Mouse (Mus musculus) T-helper 1 cell (primary cell): Measurements from ENCODE around the gene Acrbp.
"Not testable (repeated sequence)": the region's sequence is repeated elsewhere in the genome, so short reads cannot be mapped to it uniquely, and the experiment has no call there.

ENCODE experiments used
- in situ Hi-C: fragments of 300-600 bp; cut with MboI, MseI; formaldehyde crosslinking; loops from one replicate; pipeline ENCODE4 v1.15.1; 2025; ENCODE audit warnings: high pct_unique_total_duplicates

Gene Acrbp

GRCm38 (mm10) chr6:125049678-125050077 is at the start of gene Acrbp:
Gene Acrbp (plus strand): TSS chr6:125049689.
- in situ Hi-C loops: loop anchor here (5.0 kb wide), 1 partner anchor 33 kb away; no protein-coding TSS in a partner anchor

GRCm38 (mm10) chr6:125003706-125004105 is 45.8 kb upstream of the Acrbp start:
- in situ Hi-C loops: loop anchor here (5.0 kb wide), 1 partner anchor 36 kb away; the partner anchor contains the start of gene Cops7a

GRCm38 (mm10) chr6:125005086-125005485 is 44.4 kb upstream of the Acrbp start:
- in situ Hi-C loops: no loop called here

- in situ Hi-C loops: no loop called here
Observed at GRCm38 (mm10) chr6:125008060-125008459, 41.4 kb upstream of the Acrbp start.

- in situ Hi-C loops: no loop called here
Observed at GRCm38 (mm10) chr6:125008586-125009128, 40.8 kb upstream of the Acrbp start.

- in situ Hi-C loops: no loop called here
Observed at GRCm38 (mm10) chr6:125009129-125009180, 40.5 kb upstream of the Acrbp start, which contains the start of gene Zfp384. Gene Zfp384 (plus strand): TSS chr6:125009145.

GRCm38 (mm10) chr6:125009181-125010073 is 40.1 kb upstream of the Acrbp start:
- in situ Hi-C loops: no loop called here

GRCm38 (mm10) chr6:125017682-125018081 is 31.8 kb upstream of the Acrbp start:
- in situ Hi-C loops: no loop called here

GRCm38 (mm10) chr6:125030532-125030931 is 19.0 kb upstream of the Acrbp start:
- in situ Hi-C loops: not testable (repeated sequence)

- in situ Hi-C loops: no loop called here
Observed at GRCm38 (mm10) chr6:125031604-125032003, 17.9 kb upstream of the Acrbp start.

- in situ Hi-C loops: no loop called here
Observed at GRCm38 (mm10) chr6:125038666-125039065, 10.8 kb upstream of the Acrbp start.

GRCm38 (mm10) chr6:125039131-125039530 is 10.4 kb upstream of the Acrbp start:
- in situ Hi-C loops: no loop called here

- in situ Hi-C loops: no loop called here
Observed at GRCm38 (mm10) chr6:125039533-125040153, 9.8 kb upstream of the Acrbp start, which contains the start of gene Ing4. Gene Ing4 (plus strand): TSS chr6:125039760.

GRCm38 (mm10) chr6:125040221-125040620 is 9.3 kb upstream of the Acrbp start:
- in situ Hi-C loops: no loop called here

GRCm38 (mm10) chr6:125041047-125041446 is 8.4 kb upstream of the Acrbp start:
- in situ Hi-C loops: no loop called here

- in situ Hi-C loops: no loop called here
Observed at GRCm38 (mm10) chr6:125042081-125042480, 7.4 kb upstream of the Acrbp start.

- in situ Hi-C loops: loop anchor here (5.0 kb wide), 1 partner anchor 36 kb away; no protein-coding TSS in a partner anchor
Observed at GRCm38 (mm10) chr6:125046691-125047090, 2.8 kb upstream of the Acrbp start.

- in situ Hi-C loops: no loop called here
Observed at GRCm38 (mm10) chr6:125051237-125051636, 1.7 kb downstream of the Acrbp start.

GRCm38 (mm10) chr6:125061493-125061892 is 12.0 kb downstream of the Acrbp start:
- in situ Hi-C loops: no loop called here

GRCm38 (mm10) chr6:125062511-125062910 is 13.0 kb downstream of the Acrbp start:
- in situ Hi-C loops: no loop called here

GRCm38 (mm10) chr6:125063906-125064305 is 14.4 kb downstream of the Acrbp start:
- in situ Hi-C loops: no loop called here

GRCm38 (mm10) chr6:125065223-125065622 is 15.7 kb downstream of the Acrbp start:
- in situ Hi-C loops: not testable (repeated sequence)

GRCm38 (mm10) chr6:125067571-125067995 is 18.1 kb downstream of the Acrbp start, which contains the start of gene Lpar5:
Gene Lpar5 (plus strand): TSS chr6:125067920.
- in situ Hi-C loops: no loop called here
